Mouse (Mus musculus) stomach, postnatal 0 days (tissue): ENCODE data around the gene Ifit1bl2.

Source experiments
- CTCF ChIP-seq: IDR thresholded peaks from 2 replicates; pipeline ENCODE4 v1.5.1; 2016; ENCODE audit warnings: antibody characterized with exemption, low read depth, mild to moderate bottlenecking, moderate library complexity
- EP300 ChIP-seq: optimal IDR thresholded peaks from 2 replicates; pipeline ENCODE3; 2016; ENCODE audit warnings: antibody characterized with exemption

- TF ChIP-seq CTCF (no peak), EP300 (no peak)
Measured at GRCm38 (mm10) chr19:34571080-34571479, 69.5 kb downstream of the Ifit1bl2 start.
